Mouse (Mus musculus) intestine, embryonic 15.5 days (tissue): ENCODE measurements at regions not wholly inside any gene's neighbourhood (a gene's known extent, or its start where the extent isn't known, plus 50 kb on each side); places are given as distances from the start of the nearest gene placed in this dataset.

Experiments used
- ATAC-seq: fragments of 200-750 bp; cut with Nextera tagmentation; 2 replicates; pipeline ENCODE4 v1.8.0; 2017; ENCODE audit warnings: moderate TSS enrichment, moderate library complexity
- H3K27ac ChIP-seq: fragments of 300-500 bp; sonication (generic); 2 replicates; pipeline ENCODE4 v1.5.1; 2015; ENCODE audit warnings: mild to moderate bottlenecking, inconsistent platforms
- H3K27me3 ChIP-seq: fragments of 300-500 bp; sonication (generic); replicated peaks from 2 replicates; pipeline ENCODE4 v1.6.1; 2015; ENCODE audit warnings: inconsistent platforms
- H3K36me3 ChIP-seq: fragments of 300-500 bp; sonication (generic); 2 replicates; pipeline ENCODE4 v1.6.1; 2015; ENCODE audit warnings: inconsistent platforms
- H3K4me1 ChIP-seq: fragments of 300-500 bp; sonication (generic); replicated peaks from 2 replicates; pipeline ENCODE4 v1.6.1; 2015; ENCODE audit warnings: inconsistent platforms
- H3K4me2 ChIP-seq: fragments of 300-500 bp; sonication (generic); replicated peaks from 2 replicates; pipeline ENCODE4 v1.6.1; 2015; ENCODE audit warnings: mild to moderate bottlenecking, inconsistent platforms
- H3K4me3 ChIP-seq: fragments of 300-500 bp; sonication (generic); replicated peaks from 2 replicates; pipeline ENCODE4 v1.5.1; 2015; ENCODE audit warnings: inconsistent platforms
- H3K9ac ChIP-seq: fragments of 300-500 bp; sonication (generic); 2 replicates; pipeline ENCODE4 v1.6.1; 2015; ENCODE audit warnings: inconsistent platforms
- H3K9me3 ChIP-seq: fragments of 300-500 bp; sonication (generic); 2 replicates; pipeline ENCODE4 v1.6.1; 2016; ENCODE audit warnings: inconsistent platforms
- WGBS: fragments of 180-500 bp; shearing (Covaris S2); methylation state at CpG from one replicate; pipeline ENCODE4 v1.1.7; 2015; 5-methylcytosine and 5-hydroxymethylcytosine counted together

DNA sequence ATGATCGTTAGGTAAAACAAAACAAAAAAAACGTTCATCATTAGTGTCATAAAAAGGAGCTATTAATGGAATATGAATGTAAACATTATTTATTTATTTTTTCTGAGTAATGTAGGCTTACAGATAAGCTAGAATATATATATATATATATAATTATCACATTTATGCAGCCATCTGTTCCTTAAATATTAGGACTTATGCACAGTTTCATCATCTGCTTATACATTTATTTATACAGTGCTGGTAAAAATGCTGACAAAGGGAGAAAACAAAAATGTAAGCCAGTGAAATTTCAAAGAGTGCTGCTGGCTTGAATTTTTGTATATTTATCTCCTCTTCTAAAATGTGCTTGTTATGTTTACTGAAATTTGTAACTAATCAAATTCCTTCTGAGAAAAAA lies 4841.7 kb upstream of the Gm7489 start:
- WGBS: 58% methylated on average over 2 of the region's 2 CpGs
- Histone ChIP-seq H3K4me3 (no peak overlapping the region), H3K27me3 (no peaks in the 10 kb centered on the region), H3K4me2 (no peak overlapping the region), H3K9me3 (no peaks in the 10 kb centered on the region), H3K4me1 (no peaks in the 10 kb centered on the region), H3K27ac (no peak overlapping the region), H3K9ac (no peak overlapping the region), H3K36me3 (no peaks in the 10 kb centered on the region)
- no peak for ATAC-seq

DNA sequence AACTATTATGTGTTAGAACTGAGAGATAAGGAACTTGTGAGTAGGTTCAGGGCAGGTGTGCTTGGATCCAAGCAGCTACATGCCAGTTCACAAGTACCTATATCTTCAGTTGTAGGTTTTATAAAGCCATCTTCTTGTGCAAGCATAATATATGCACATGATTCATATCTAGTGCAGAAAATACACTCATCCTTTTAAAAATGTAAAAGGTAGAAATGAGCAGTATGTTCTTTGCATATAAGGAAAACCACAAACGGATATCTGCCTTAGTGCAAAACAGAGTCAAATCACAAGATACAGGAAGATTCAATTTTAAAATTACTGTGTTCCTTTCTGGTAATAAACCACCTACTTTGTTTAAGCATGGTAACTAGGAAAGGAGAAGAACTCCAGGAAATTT lies 4819.6 kb upstream of the Gm7489 start:
- WGBS: 78% methylated on average over 1 of the region's 1 CpGs
- ATAC-seq: no peak
- H3K27ac ChIP-seq: no peak overlapping the region
- no peaks in the 10 kb centered on the region for H3K9me3 ChIP-seq
- no peak overlapping the region for H3K9ac ChIP-seq
- H3K4me2 ChIP-seq: no peak overlapping the region
- no peaks in the 10 kb centered on the region for H3K36me3 ChIP-seq
- H3K4me3 ChIP-seq: no peak overlapping the region
- no peaks in the 10 kb centered on the region for H3K4me1 ChIP-seq
- no peaks in the 10 kb centered on the region for H3K27me3 ChIP-seq

DNA sequence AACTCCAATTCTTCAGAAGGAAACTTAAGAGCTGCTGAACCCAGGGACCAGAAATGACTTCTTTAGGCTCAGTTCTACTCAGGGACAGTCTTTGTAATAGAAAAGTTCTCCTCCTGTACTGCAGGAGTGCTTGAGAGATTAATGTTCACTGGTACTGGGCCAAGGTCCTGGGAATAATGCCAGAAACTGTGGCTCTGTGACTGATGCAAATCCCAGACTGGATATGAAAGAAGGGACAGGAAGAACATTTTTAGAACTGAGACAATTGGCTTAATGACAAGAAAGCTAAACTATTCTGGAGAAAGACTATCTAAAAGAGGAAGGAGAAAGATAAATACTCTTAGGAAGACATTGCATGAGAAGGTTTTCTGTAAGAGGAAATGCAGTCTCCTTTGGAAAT lies 4818.8 kb upstream of the Gm7489 start:
- Histone ChIP-seq H3K4me1 (no peaks in the 10 kb centered on the region), H3K9me3 (no peaks in the 10 kb centered on the region), H3K9ac (no peak overlapping the region), H3K27me3 (no peaks in the 10 kb centered on the region), H3K4me3 (no peak overlapping the region), H3K4me2 (no peak overlapping the region), H3K36me3 (no peaks in the 10 kb centered on the region), H3K27ac (no peak overlapping the region)
- peak; percentile 80 for ATAC-seq

DNA sequence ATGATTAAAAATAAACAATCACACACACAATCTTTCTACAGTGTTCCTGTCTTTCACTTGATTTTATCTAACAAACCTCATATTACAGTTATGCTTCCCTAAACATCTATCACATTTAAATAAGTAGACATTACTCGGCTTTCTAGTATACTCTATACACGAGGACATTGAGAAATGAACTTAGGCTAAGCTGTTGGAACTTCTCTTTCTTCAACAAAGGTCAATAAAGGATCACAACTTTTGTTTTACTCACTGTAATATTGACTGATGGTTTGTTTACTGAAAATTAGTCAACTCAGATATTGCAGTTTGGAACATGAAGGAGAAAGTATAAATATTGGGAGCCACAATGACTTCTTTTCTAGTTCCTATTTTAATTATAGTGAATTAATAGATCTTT lies 4818.3 kb upstream of the Gm7489 start:
- H3K4me2 ChIP-seq: no peak overlapping the region
- no peak overlapping the region for H3K4me3 ChIP-seq
- no peaks in the 10 kb centered on the region for H3K27me3 ChIP-seq
- no peaks in the 10 kb centered on the region for H3K4me1 ChIP-seq
- H3K9ac ChIP-seq: no peak overlapping the region
- H3K9me3 ChIP-seq: no peaks in the 10 kb centered on the region
- ATAC-seq: no peak
- no peak overlapping the region for H3K27ac ChIP-seq
- no peaks in the 10 kb centered on the region for H3K36me3 ChIP-seq
- 38% methylated on average over 2 of the region's 2 CpGs for WGBS
